Mouse (Mus musculus) intestine, embryonic 14.5 days (tissue): ENCODE data around the gene Nol3. TPM values are rescaled to one million over a fixed set of nuclear protein-coding genes. Genes with fewer than 3 reads are reported as not detected.

Source experiments
- ATAC-seq: fragments of 200-750 bp; cut with Nextera tagmentation; replicated peaks from 2 replicates; pipeline ENCODE4 v1.8.0; 2017; ENCODE audit warnings: low read depth, moderate number of reproducible peaks, moderate TSS enrichment, moderate library complexity; ENCODE audit not compliant: low FRiP score, low TSS enrichment
- DNase-seq: peaks from one replicate; pipeline ENCODE4 v3.0.0-alpha.2; 2018; ENCODE audit warnings: low spot score
- H3K27ac ChIP-seq: fragments of 300-500 bp; sonication (generic); 2 replicates; pipeline ENCODE4 v1.5.1; 2014; ENCODE audit warnings: low read depth, mild to moderate bottlenecking, control low read depth
- H3K27me3 ChIP-seq: fragments of 300-500 bp; sonication (generic); replicated peaks from 2 replicates; pipeline ENCODE4 v1.6.1; 2014; ENCODE audit warnings: low read length, control low read depth; ENCODE audit not compliant: control insufficient read depth, insufficient read depth
- H3K36me3 ChIP-seq: fragments of 300-500 bp; sonication (generic); 2 replicates; pipeline ENCODE4 v1.6.1; 2014; ENCODE audit warnings: low read length, control low read depth; ENCODE audit not compliant: control insufficient read depth, insufficient read depth
- H3K4me1 ChIP-seq: fragments of 300-500 bp; sonication (generic); replicated peaks from 2 replicates; pipeline ENCODE4 v1.6.1; 2014; ENCODE audit warnings: low read length, control low read depth, mixed read lengths; ENCODE audit not compliant: control insufficient read depth, insufficient read depth
- H3K4me2 ChIP-seq: fragments of 300-500 bp; sonication (generic); 2 replicates; pipeline ENCODE4 v1.6.1; 2014; ENCODE audit warnings: low read length
- H3K4me3 ChIP-seq: fragments of 300-500 bp; sonication (generic); 2 replicates; pipeline ENCODE4 v1.5.1; 2014; ENCODE audit warnings: low read depth, low read length, control low read depth, mixed read lengths
- H3K9ac ChIP-seq: fragments of 300-500 bp; sonication (generic); 2 replicates; pipeline ENCODE4 v1.6.1; 2014; ENCODE audit warnings: mild to moderate bottlenecking, low read length
- H3K9me3 ChIP-seq: fragments of 300-500 bp; sonication (generic); 2 replicates; pipeline ENCODE4 v1.6.1; 2016; ENCODE audit warnings: low read length, control low read depth; ENCODE audit not compliant: control insufficient read depth
- WGBS: fragments of 180-500 bp; shearing (Covaris S2); extraction: QIAGEN DNeasy Blood & Tissue Kit; methylation state at CpG from one replicate; pipeline ENCODE4 v1.1.7; 2014; 5-methylcytosine and 5-hydroxymethylcytosine counted together
- polyA plus RNA-seq: library from polyadenylated mRNA; unstranded; fragments of >200 nt; fragmentation: Nextera tagmentation; extraction: Ambion mirVana; gene quantifications from 2 replicates; pipeline ENCODE4 v1.2.1, GENCODE M21; 2014

Nol3 gene
- polyA plus RNA-seq, 1 experiment from 2014 or later = 1.3 TPM

DNA sequence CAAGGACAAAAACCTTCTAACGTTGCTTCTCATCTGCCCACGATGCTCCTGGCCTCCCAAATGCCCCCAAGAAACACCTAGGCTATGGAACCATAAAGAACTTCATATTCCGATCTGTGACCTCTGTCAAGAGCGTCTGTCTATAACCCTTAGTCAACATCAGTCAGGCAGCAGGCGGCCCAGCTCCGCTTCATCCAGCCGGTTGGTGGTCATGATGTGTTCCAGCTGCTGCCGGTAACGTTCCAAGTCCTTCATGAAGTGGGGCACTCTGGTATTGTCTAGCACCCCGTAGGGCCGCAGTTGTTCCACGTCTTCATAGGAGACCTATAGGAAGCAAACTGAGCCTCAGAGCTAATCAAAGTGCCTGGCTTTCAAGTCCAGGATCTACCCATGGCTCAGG, 5.9 kb downstream of the Nol3 start:
- H3K9ac ChIP-seq = no peak overlapping the region
- DNase-seq = no peak
- WGBS = 84% methylated on average over 12 of the region's 12 CpGs

DNA sequence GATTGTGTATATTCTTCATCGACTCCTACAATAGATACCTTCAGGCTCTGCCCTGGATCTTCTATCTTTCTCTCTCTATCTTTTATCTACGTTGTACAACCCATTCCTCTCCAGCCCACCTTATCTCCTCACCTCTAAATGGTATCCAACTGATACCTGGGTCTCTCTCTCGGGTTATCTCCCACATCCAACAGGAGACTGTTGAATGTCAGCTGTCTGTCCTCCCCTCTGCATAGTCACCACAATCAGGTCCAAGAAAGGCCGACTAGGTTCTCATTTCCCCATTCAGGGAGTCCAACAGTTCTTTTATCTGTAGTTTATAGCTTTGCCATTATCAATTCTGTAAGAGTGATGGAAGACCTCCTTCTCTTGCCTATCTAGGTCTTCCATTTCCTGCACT, 6.3 kb downstream of the Nol3 start:
- ATAC-seq (no peak), DNase-seq (no peak)
- Histone ChIP-seq H3K4me2 (no peak overlapping the region), H3K27me3 (peaks cover 30% of the 10 kb centered on the region), H3K4me1 (no peaks in the 10 kb centered on the region), H3K27ac (no peak overlapping the region), H3K36me3 (peaks cover 20% of the 10 kb centered on the region), H3K9ac (no peak overlapping the region), H3K9me3 (no peaks in the 10 kb centered on the region), H3K4me3 (no peak overlapping the region)
- 79% methylated on average over 4 of the region's 4 CpGs for WGBS

More for the DNA sequence above, 5.9 kb downstream of the Nol3 start:
- Histone ChIP-seq H3K4me1 (no peaks in the 10 kb centered on the region), H3K27ac (no peak overlapping the region), H3K4me3 (no peak overlapping the region), H3K4me2 (no peak overlapping the region), H3K9me3 (no peaks in the 10 kb centered on the region), H3K36me3 (peaks cover 20% of the 10 kb centered on the region), H3K27me3 (peaks cover 35% of the 10 kb centered on the region)
- ATAC-seq = no peak

DNA sequence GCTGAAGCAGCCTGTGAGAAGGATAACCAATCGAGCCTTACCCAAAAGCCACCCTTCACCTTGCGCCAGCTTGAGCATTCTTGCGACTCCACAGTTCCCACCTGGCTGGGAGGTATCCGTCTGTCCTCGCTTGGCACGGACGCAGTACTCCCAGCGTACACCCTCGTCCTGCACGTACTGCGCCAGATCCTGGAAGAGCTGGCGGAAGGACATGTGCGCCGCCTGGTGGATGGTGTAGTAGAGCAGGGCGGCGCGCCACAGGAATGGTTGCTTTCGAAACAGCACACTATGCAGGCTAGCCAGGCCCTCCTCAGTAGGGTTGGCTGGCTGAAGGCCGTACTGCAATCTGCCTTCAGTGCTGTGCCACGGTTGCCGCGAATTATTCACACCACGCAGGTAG, 7.1 kb downstream of the Nol3 start:
- ATAC-seq = peak; percentile 28
- Histone ChIP-seq H3K27ac (no peak overlapping the region), H3K9me3 (no peaks in the 10 kb centered on the region), H3K4me1 (no peaks in the 10 kb centered on the region), H3K4me3 (no peak overlapping the region), H3K36me3 (peaks cover 20% of the 10 kb centered on the region), H3K4me2 (no peak overlapping the region), H3K9ac (no peak overlapping the region), H3K27me3 (peaks cover 22% of the 10 kb centered on the region)
- peak; percentile 77 for DNase-seq
- WGBS = 26% methylated on average over 23 of the region's 23 CpGs

DNA sequence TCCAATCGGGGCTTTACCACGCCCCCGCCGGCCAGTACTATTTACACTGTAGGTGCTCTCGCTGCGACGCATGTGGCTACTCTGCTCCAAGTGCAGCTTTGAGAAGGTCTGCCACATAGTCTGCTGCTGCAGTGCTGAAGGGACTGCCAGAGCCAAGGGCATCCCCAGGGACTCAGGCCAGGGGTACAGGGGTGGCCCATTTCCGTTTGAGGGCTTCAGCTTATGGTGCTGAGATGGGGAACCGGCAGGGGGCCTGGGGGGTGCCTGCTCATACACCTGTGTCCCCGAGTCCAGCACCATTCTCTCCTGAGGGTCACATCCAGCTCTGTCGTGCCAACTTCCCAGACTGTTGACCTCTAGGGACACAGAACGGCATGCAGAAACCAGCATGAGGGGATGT, 9.6 kb downstream of the Nol3 start:
- H3K4me2 ChIP-seq = no peak overlapping the region
- no peak overlapping the region for H3K4me3 ChIP-seq
- no peak for ATAC-seq
- DNase-seq = no peak
- H3K27ac ChIP-seq = no peak overlapping the region
- WGBS = 41% methylated on average over 12 of the region's 12 CpGs
- H3K27me3 ChIP-seq = peaks cover 7% of the 10 kb centered on the region
- H3K9me3 ChIP-seq = no peaks in the 10 kb centered on the region
- H3K9ac ChIP-seq = no peak overlapping the region
- H3K36me3 ChIP-seq = peaks cover 20% of the 10 kb centered on the region
- peaks cover 9% of the 10 kb centered on the region for H3K4me1 ChIP-seq

DNA sequence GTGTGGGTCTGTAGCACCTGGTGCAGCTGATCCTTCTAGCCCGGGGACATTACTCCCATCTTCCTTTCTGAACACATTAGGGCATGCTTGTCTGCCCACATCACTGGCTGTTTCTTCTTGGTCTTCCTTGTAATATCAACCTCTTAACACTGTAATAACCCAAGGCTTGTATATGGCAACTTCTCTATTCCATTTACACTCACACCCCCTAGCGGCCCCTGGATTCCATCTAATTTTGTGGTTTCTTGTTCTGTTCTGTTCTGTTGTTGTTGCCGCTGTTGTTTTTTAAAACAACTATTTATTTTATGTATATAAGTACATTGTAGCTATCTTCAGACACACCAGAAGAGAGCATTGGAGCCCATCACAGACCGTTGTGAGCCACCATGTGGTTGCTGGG, 11.0 kb downstream of the Nol3 start:
- Histone ChIP-seq H3K27me3 (peaks cover 10% of the 10 kb centered on the region), H3K4me1 (peaks cover 10% of the 10 kb centered on the region), H3K9me3 (no peaks in the 10 kb centered on the region), H3K9ac (no peak overlapping the region), H3K27ac (no peak overlapping the region), H3K4me3 (no peak overlapping the region), H3K4me2 (no peak overlapping the region), H3K36me3 (peaks cover 14% of the 10 kb centered on the region)
- DNase-seq (no peak), ATAC-seq (no peak)
- WGBS = 88% methylated on average over 4 of the region's 4 CpGs

DNA sequence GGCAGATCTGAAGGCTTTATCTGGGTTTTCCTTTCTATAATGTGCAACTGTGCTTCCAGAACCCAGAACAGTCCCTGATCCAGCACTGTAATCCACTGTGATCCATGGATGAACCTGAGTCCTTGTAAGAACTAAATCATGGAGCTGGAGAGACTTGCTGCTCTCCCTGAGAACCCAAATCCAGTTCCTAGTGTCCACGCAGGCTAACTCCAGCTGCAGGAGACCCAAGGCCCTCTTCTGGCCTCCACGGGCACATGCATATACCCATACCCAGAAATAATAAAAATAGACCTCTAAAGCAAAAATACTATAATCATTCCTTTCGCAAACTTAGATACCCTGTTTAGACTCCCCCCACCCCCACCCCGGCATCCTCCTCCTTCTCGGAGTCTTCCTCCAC, 12.3 kb downstream of the Nol3 start:
- Histone ChIP-seq H3K27ac (no peak overlapping the region), H3K4me2 (peak overlapping the region; percentile 85), H3K36me3 (peaks cover 5% of the 10 kb centered on the region), H3K27me3 (peaks cover 10% of the 10 kb centered on the region), H3K9me3 (no peaks in the 10 kb centered on the region), H3K4me3 (0 out of 2 replicates have a peak overlapping the region, but pooled peaks have one; percentile 51), H3K4me1 (peaks cover 10% of the 10 kb centered on the region), H3K9ac (no peak overlapping the region)
- 90% methylated on average over 5 of the region's 5 CpGs for WGBS
- ATAC-seq = no peak
- DNase-seq = no peak

DNA sequence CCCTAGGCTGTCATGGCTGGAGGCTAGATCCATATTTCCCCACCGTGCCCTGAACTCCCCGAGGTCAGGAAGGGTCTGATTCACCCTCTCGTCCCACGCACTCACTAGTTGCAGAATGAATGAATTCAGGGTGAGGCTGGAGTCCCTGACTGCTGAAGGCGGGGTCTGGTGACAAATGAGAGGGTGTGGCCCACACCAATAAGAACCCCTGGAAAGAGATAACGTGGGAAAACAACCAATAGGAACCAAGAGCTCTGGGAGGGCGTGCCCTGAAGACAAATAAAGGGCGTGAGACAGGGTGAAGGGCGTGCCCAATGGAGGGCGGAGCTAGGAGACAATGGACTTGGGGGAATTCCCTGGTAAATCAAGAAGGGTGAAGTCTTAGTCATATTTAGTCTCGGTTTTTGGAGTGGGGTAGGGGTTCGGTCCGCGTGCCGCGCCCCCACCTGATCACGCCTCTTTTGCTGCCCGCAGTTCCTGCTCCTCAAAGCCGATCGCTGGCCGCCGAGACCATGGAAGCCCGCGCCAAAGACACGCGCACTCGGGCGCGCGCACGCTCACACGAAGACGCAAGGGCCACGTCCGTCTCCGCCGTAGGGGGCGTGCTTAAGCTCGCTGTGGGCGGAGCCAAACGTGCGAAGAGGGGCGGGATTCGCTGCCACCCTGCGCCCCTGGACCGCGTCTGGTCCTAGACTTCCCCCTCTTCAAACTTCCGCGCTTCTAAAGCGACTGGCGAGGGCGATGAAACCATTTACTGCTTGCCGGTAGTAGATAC, 13.2 kb downstream of the Nol3 start:
- WGBS = under 1% methylated on average over 53 of the region's 53 CpGs
- H3K4me2 ChIP-seq = peak overlapping the region; percentile 85
- peaks cover 10% of the 10 kb centered on the region for H3K4me1 ChIP-seq
- H3K4me3 ChIP-seq = peak overlapping the region; percentile 51
- DNase-seq (peak; percentile 98), ATAC-seq (peak; percentile 90)
- H3K9ac ChIP-seq = peak overlapping the region; percentile 61
- peaks cover 5% of the 10 kb centered on the region; the same call in 1 of the 2 replicates for H3K36me3 ChIP-seq
- H3K9me3 ChIP-seq = no peaks in the 10 kb centered on the region
- peak overlapping the region; percentile 71; the same call in 1 of the 2 replicates for H3K27ac ChIP-seq
- H3K27me3 ChIP-seq = peaks cover 10% of the 10 kb centered on the region

DNA sequence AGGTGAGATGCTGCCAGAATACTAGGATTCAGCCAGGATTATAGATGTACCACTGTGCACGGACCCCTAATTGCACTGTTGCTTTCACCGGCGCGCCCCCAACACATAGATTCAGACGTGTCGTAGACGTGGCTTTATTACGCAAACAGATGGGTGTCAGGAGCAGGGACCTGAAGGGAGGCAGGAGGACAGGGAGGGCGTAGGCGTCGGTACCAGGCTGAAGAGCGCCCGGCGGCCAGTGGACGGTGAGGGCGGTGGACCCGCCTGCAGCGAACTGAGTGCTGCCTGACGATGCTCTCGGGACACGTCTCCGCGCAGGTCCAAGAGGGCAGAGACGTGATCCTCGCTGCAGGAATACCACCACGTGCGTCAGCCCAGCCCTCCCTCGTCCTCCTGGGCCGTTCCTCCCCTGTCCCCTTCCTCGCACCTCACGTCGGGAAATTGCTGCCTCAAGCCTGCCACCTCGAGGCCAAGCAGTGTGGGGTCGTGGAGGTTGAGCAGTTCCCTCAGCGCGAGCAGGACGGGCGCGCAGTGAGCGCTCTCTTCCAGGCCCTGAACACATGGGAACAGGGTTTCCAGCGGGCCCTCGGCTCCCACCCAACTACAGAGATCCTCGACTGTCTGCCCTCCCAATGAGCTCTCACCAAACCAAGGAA, 14.0 kb downstream of the Nol3 start, which contains the start of gene 4931428F04Rik:
TSS of gene 4931428F04Rik (minus strand) at position 60 of the 656 bp plus-strand sequence.
- Histone ChIP-seq H3K9me3 (no peaks in the 10 kb centered on the region), H3K4me3 (peak within 1 kb of the TSS; percentile 51), H3K27me3 (peaks cover 10% of the 10 kb centered on the region), H3K36me3 (peaks cover under 1% of the 10 kb centered on the region; the same call in 1 of the 2 replicates), H3K9ac (peak within 1 kb of the TSS; percentile 61), H3K27ac (peak within 1 kb of the TSS; percentile 71; the same call in 1 of the 2 replicates), H3K4me2 (peak within 1 kb of the TSS; percentile 85), H3K4me1 (peaks cover 10% of the 10 kb centered on the region)
- DNase-seq = peak; percentile 76
- ATAC-seq = peak; percentile 15
- WGBS = 3% methylated on average over 43 of the region's 43 CpGs
